Mouse (Mus musculus) spleen, adult 10 weeks (tissue): ENCODE results near the gene Sfrp2. TPM values are rescaled to one million over a fixed set of nuclear protein-coding genes. Genes with fewer than 3 reads are reported as not detected.

Experiments used
- polyA plus RNA-seq: library from polyadenylated mRNA; stranded (reverse); fragments of 350-450 nt; fragmentation: Illumina TruSeq; extraction: RNeasy Lipid Tissue Mini Kit (QIAGEN cat#74804); gene quantifications from one replicate; pipeline ENCODE4 v1.2.3, GENCODE M21; 2015; ENCODE audit warnings: low replicate concordance; ENCODE audit not compliant: insufficient read depth

Sfrp2 gene
- polyA plus RNA-seq, result 0.19 TPM

GRCm38 (mm10) chr3:83765871-83766725, at the start of gene Sfrp2:
Gene Sfrp2, plus strand, starts transcription at chr3:83766321.

Other genes starting within 250 kb of the Sfrp2 start
- 14.1 TPM for gene Tlr2, start 75.4 kb downstream of the Sfrp2 start, polyA plus RNA-seq